Mouse (Mus musculus) cortical plate, adult 2 months (tissue): ENCODE measurements around the gene Peli3. TPM values are rescaled to one million over a fixed set of nuclear protein-coding genes. Genes with fewer than 3 reads are reported as not detected.

Experiments
- H3K27ac ChIP-seq: fragments of 200-500 bp; 2 replicates; pipeline ENCODE4 v1.5.1; 2012; ENCODE audit warnings: low read length, control low read depth, inconsistent platforms; ENCODE audit not compliant: insufficient read depth
- H3K4me1 ChIP-seq: fragments of 200-500 bp; 2 replicates; pipeline ENCODE4 v1.6.1; 2011; ENCODE audit warnings: low read length; ENCODE audit not compliant: control insufficient read depth, insufficient read depth
- H3K4me3 ChIP-seq: fragments of 200-500 bp; 2 replicates; pipeline ENCODE4 v1.5.1; 2011; ENCODE audit warnings: mild to moderate bottlenecking, low read length, control low read depth; ENCODE audit not compliant: insufficient read depth
- CTCF ChIP-seq: fragments of 200-500 bp; IDR thresholded peaks from 2 replicates; pipeline ENCODE4 v1.5.1; 2011; ENCODE audit warnings: mild to moderate bottlenecking, control low read depth, low read length; ENCODE audit not compliant: insufficient read depth; ENCODE audit errors: extremely low read depth
- POLR2A ChIP-seq: fragments of 200-500 bp; IDR thresholded peaks from 2 replicates; pipeline ENCODE4 v1.6.1; 2011; ENCODE audit warnings: mild to moderate bottlenecking, low read length, control low read depth; ENCODE audit not compliant: insufficient read depth; ENCODE audit errors: extremely low read depth
- polyA plus RNA-seq: library from polyadenylated mRNA; depleted of rRNA; stranded (reverse); fragments of >200 nt; gene quantifications from 2 replicates; pipeline ENCODE4 v1.2.3, GENCODE M21; 2012

Peli3 gene
- polyA plus RNA-seq, 1 experiment, result 15.8 TPM

GRCm38 (mm10) chr19:4945540-4945939, 2.6 kb upstream of the Peli3 start:
- Histone ChIP-seq H3K4me3 (no peak overlapping the region), H3K4me1 (no peaks in the 10 kb centered on the region), H3K27ac (no peak overlapping the region)
- no peak for TF ChIP-seq CTCF

- no peaks in the 10 kb centered on the region for H3K4me1 ChIP-seq
Measured at GRCm38 (mm10) chr19:4943253-4943588, 294 bp upstream of the Peli3 start.

GRCm38 (mm10) chr19:4937444-4938310, 5.2 kb downstream of the Peli3 start:
- Histone ChIP-seq H3K27ac (no peak overlapping the region), H3K4me1 (no peaks in the 10 kb centered on the region), H3K4me3 (no peak overlapping the region)
- TF ChIP-seq POLR2A (no peak), CTCF (no peak)

More at GRCm38 (mm10) chr19:4943253-4943588, 294 bp upstream of the Peli3 start:
- TF ChIP-seq POLR2A, result no peak
- no peak for TF ChIP-seq CTCF
- Histone ChIP-seq H3K4me3 (peak overlapping the region; percentile 56), H3K27ac (no peak overlapping the region)

- no peaks in the 10 kb centered on the region for H3K4me1 ChIP-seq
- TF ChIP-seq CTCF (no peak), POLR2A (no peak)
- no peak overlapping the region for H3K27ac ChIP-seq
- no peak overlapping the region for H3K4me3 ChIP-seq
Measured at GRCm38 (mm10) chr19:4936896-4937295, 6.0 kb downstream of the Peli3 start.

GRCm38 (mm10) chr19:4928781-4929180, 14.1 kb downstream of the Peli3 start:
- H3K4me3 ChIP-seq, result no peak overlapping the region; the same call in 1 of the 2 replicates
- H3K27ac ChIP-seq, result no peak overlapping the region
- H3K4me1 ChIP-seq, result 0 out of 2 replicates have a peak, but pooled peaks cover 5% of the 10 kb centered on the region
- TF ChIP-seq CTCF (no peak), POLR2A (no peak)

GRCm38 (mm10) chr19:4927904-4928531, 14.9 kb downstream of the Peli3 start, which contains the start of gene Dpp3:
TSS of gene Dpp3 (minus strand) at chr19:4928287.
- H3K27ac ChIP-seq, result no peak within 1 kb of the TSS
- 0 out of 2 replicates have a peak, but pooled peaks cover 5% of the 10 kb centered on the region for H3K4me1 ChIP-seq
- H3K4me3 ChIP-seq, result peak within 1 kb of the TSS; percentile 70
- TF ChIP-seq POLR2A (peak; percentile 81), CTCF (no peak)

- Histone ChIP-seq H3K4me1 (0 out of 2 replicates have a peak, but pooled peaks cover 5% of the 10 kb centered on the region), H3K4me3 (no peak overlapping the region), H3K27ac (no peak overlapping the region)
- no peak for TF ChIP-seq CTCF
- TF ChIP-seq POLR2A, result no peak
Measured at GRCm38 (mm10) chr19:4925121-4925860, 17.6 kb downstream of the Peli3 start.

- H3K4me3 ChIP-seq, result no peak overlapping the region
- no peak overlapping the region for H3K27ac ChIP-seq
- TF ChIP-seq POLR2A (no peak), CTCF (no peak)
- no peaks in the 10 kb centered on the region for H3K4me1 ChIP-seq
Measured at GRCm38 (mm10) chr19:4919652-4920051, 23.3 kb downstream of the Peli3 start.

- H3K4me3 ChIP-seq, result no peak overlapping the region
- no peak overlapping the region for H3K27ac ChIP-seq
- TF ChIP-seq POLR2A, result no peak
- TF ChIP-seq CTCF, result no peak
- no peaks in the 10 kb centered on the region for H3K4me1 ChIP-seq
Measured at GRCm38 (mm10) chr19:4916827-4917226, 26.1 kb downstream of the Peli3 start.
